Mouse (Mus musculus) lung, postnatal 25 days (tissue): Measurements from ENCODE around the gene Diras1.
A peak's percentile ranks its signal among the peaks of the same experiment; 100 is the strongest.

ENCODE experiments used
- DNase-seq: peaks from one replicate; pipeline ENCODE4 v3.0.0; 2022; ENCODE audit warnings: low spot score

Diras1 gene

DNA sequence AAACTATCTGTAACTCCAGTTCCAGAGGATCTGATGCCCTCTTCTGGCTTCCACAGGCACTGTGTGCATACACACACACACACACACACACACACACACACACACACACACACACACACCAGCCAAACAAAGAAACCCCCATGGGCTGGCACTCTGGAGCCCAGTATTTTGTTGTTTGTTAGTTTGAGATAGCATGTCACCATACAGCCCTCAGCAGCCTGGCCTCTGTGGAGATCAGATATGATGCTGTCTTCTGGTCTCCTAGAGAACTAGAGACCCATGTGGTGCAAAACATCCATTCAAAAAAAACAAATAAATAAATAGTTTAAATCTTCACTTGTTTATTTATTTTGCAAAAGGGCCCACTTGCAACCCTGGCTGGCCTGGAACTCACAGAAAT is 2.8 kb upstream of the Diras1 start:
- no peak for DNase-seq

DNA sequence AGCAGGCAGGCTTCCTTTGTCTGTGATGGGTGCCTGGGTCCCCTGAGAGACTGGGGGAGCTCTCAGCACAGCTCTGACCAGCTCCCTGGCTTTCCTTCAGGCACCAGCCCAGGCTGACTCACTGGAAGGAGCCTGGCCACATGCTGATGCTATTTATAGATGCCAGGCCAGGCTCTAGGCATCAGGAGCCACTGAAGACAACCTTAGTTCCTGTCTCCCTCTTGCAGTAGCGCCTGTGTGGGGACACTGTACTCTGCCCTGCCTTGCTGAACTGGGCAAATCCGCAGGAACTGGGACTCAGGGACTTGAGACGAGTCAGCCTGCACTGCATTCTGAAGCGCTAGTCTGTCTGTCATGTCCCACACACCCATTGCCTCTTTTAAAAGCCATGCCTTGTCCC is 1.9 kb upstream of the Diras1 start:
- no peak for DNase-seq

DNA sequence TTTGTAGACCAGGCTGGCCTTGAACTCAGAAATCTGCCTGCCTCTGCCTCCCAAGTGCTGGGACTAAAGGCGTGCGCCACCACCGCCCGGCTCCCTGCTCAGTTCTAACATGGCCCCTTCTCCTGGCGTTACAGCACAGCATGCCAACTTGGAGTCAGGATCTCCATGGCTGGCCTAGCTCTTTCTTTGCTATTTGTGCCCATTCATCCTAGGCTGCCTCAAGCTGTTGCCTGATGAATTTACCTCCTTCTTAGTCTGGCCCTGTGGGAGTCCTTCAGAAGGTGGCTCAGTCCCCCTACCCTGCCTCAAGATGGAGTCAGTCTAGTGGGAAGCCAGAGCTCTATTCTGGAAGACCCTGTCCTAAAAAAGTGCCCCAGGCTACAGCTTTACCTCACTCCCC is 1.4 kb upstream of the Diras1 start:
- DNase-seq: no peak

DNA sequence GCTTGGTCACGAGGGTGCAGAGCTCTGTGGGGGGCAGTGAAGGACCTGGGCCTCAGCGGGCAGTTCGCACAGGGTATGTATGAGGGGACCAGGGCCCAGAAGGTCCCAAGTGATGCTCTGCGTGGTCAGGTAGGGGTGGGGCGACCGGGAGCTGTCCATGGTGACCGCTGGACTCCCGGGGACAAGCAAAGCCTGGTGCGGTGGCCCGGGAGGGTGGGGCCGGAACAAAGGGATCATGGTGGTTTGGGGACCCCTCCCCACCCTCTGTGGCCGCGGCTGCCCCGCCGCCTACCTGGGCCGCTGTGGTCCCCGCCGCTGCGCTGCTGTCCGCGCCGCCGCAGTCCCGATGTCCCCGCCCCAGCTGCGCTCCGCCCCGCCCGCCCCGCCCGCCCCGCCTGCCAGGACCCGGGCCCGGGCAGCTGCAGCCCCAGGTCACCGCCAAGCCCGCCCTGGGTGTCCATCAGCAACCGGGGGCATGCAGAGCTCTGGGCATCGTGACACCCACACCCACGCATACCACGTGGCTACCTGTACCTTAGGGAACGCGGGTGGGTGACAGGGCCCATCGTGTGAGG is 328 bp downstream of the Diras1 start:
- DNase-seq: no peak

- DNase-seq: no peak
Measured at GRCm38 (mm10) chr10:81024346-81024937, 1.0 kb downstream of the Diras1 start.

- DNase-seq: no peak
Measured at GRCm38 (mm10) chr10:81022744-81023143, 2.7 kb downstream of the Diras1 start.

GRCm38 (mm10) chr10:81021547-81022110 is 3.8 kb downstream of the Diras1 start:
- no peak for DNase-seq

- no peak for DNase-seq
Measured at GRCm38 (mm10) chr10:81020207-81020606, 5.3 kb downstream of the Diras1 start.

GRCm38 (mm10) chr10:81019687-81020086 is 5.8 kb downstream of the Diras1 start:
- DNase-seq: no peak

- no peak for DNase-seq
Measured at GRCm38 (mm10) chr10:81018326-81018725, 7.1 kb downstream of the Diras1 start.

GRCm38 (mm10) chr10:81016645-81017044 is 8.8 kb downstream of the Diras1 start:
- peak; percentile 59 for DNase-seq

- no peak for DNase-seq
Measured at GRCm38 (mm10) chr10:81015666-81016065, 9.8 kb downstream of the Diras1 start.

- DNase-seq: peak; percentile 95
Measured at GRCm38 (mm10) chr10:81014393-81015384, 10.8 kb downstream of the Diras1 start, which contains the start of gene Gng7. Gene Gng7 (minus strand): TSS chr10:81014945.

DNA sequence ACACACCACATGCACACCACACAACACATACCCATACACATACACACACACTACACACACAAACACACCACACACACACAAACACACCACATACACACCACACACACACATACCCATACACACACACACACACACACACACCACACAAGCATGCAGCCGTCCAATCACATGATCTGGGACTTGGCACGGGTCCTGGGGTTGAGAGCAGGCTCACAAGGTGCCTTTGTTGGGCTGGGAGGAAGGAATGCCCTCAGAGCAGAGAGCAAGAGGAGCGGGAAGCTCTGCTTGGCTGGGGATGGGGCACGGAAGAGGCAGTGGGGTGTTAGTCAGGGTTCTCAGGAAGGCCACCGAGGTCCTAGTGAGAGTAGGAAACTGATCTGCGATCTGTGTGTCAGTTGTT is 14.6 kb downstream of the Diras1 start:
- DNase-seq: no peak

DNA sequence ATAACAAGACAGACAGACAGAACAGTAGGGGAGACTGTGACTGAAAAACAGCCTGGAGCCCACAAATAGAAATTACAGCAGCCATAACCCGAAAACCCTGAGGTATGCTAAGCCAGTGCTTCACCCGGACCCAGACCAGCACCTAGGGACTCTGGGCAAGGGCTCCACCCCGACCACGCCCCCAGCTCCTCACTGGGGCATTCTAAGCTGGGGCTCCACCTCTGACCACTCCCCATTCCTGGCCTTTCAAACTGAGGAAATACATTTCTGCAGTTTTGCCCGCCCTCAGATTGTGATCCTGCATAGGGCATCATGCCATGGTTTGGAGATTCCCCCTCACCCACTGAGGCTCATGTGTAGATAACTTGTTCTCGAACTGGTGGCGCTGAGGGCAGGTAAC is 18.2 kb downstream of the Diras1 start:
- no peak for DNase-seq

DNA sequence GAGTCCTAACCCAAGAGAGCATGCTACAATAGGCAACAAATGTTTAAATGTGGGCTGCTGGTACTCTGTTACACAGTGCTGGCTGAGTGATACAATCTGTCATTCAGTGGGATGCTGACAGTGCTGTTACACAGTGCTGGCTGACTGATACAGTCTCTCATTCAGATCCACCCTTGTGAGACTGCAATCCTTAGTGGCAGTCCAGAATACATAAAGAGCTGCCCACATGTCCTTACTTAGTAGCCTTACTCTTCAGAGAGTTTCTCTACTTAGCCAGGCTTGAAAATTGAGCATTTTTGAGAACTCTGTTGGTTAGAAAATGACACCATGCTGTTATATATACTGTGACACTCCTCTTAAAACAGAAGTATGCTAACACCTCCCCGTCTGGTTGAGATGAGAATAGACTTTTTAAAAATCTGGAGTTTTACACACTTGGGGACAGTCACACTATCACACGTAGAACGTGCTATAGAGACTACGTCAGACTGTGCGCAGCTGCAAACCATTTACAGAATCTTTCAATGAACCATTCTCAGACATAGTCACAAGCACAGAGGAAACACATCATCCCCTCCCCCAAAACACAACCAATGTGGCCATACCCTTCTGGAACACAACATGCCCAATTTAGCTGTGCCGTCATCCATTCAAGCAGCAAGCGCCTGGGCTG is 19.3 kb downstream of the Diras1 start:
- DNase-seq: no peak

DNA sequence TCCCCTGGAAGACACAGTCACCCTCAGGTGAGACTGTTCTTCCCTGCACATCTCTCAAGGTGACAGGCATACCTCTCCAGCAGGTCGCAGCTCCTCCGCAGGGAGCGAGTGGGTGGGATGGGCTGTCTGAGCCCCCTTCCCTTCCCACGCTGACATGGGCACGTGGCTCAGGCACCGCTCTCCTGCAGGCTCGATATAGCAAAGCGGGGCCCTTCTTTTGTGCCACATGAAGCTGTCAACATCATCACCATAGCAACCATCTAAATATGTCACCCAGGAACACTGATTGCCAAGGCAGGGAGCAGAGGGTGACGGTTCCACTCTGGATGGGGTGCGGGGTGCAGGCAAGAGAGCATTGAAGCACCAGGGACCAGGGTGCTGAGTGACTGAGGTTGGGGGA is 24.3 kb downstream of the Diras1 start:
- DNase-seq: no peak

GRCm38 (mm10) chr10:81000197-81001062 is 25.0 kb downstream of the Diras1 start:
- no peak for DNase-seq

GRCm38 (mm10) chr10:80999362-81000196 is 25.9 kb downstream of the Diras1 start:
- peak; percentile 87 for DNase-seq

GRCm38 (mm10) chr10:80998778-80999177 is 26.7 kb downstream of the Diras1 start:
- no peak for DNase-seq
